Mouse (Mus musculus) midbrain, postnatal 0 days (tissue): Measurements from ENCODE around the gene Mdga1. TPM values are rescaled to one million over a fixed set of nuclear protein-coding genes. Genes with fewer than 3 reads are reported as not detected.

ENCODE experiments used
- ATAC-seq: fragments of 200-750 bp; cut with Nextera tagmentation; 2 replicates; pipeline ENCODE4 v1.8.0; 2017; ENCODE audit warnings: moderate number of reproducible peaks, mild to moderate bottlenecking, moderate TSS enrichment, moderate library complexity; ENCODE audit not compliant: low FRiP score
- DNase-seq: peaks from one replicate; pipeline ENCODE4 v3.0.0-alpha.2; 2015; ENCODE audit warnings: low spot score
- H3K27ac ChIP-seq: fragments of 300-500 bp; sonication (generic); 2 replicates; pipeline ENCODE4 v1.5.1; 2014; ENCODE audit warnings: low read depth, mild to moderate bottlenecking, low read length, mixed read lengths
- H3K27me3 ChIP-seq: fragments of 300-500 bp; sonication (generic); 2 replicates; pipeline ENCODE4 v1.6.1; 2014; ENCODE audit warnings: low read length, control low read depth, mixed read lengths; ENCODE audit not compliant: insufficient read depth
- H3K36me3 ChIP-seq: fragments of 300-500 bp; sonication (generic); 2 replicates; pipeline ENCODE4 v1.6.1; 2014; ENCODE audit warnings: low read length, control low read depth, mixed read lengths; ENCODE audit not compliant: insufficient read depth
- H3K4me1 ChIP-seq: fragments of 300-500 bp; sonication (generic); 2 replicates; pipeline ENCODE4 v1.6.1; 2014; ENCODE audit warnings: mild to moderate bottlenecking, control low read depth, antibody characterized with exemption, low read length, mixed read lengths; ENCODE audit not compliant: insufficient read depth
- H3K4me2 ChIP-seq: fragments of 300-500 bp; sonication (generic); 2 replicates; pipeline ENCODE4 v1.6.1; 2014; ENCODE audit warnings: low read depth, mild to moderate bottlenecking, low read length, mixed read lengths; ENCODE audit not compliant: poor library complexity, severe bottlenecking
- H3K4me3 ChIP-seq: fragments of 300-500 bp; sonication (generic); 2 replicates; pipeline ENCODE4 v1.5.1; 2014; ENCODE audit warnings: low read depth, mild to moderate bottlenecking, low read length, moderate library complexity
- H3K9ac ChIP-seq: fragments of 300-500 bp; sonication (generic); replicated peaks from 2 replicates; pipeline ENCODE4 v1.6.1; 2014; ENCODE audit warnings: mild to moderate bottlenecking, low read length, moderate library complexity, mixed read lengths; ENCODE audit not compliant: poor library complexity, severe bottlenecking
- H3K9me3 ChIP-seq: fragments of 300-500 bp; sonication (generic); 2 replicates; pipeline ENCODE4 v1.6.1; 2016; ENCODE audit warnings: low read length, control low read depth
- CTCF ChIP-seq: IDR thresholded peaks from 2 replicates; pipeline ENCODE4 v1.5.1; 2016; ENCODE audit warnings: antibody characterized with exemption, mild to moderate bottlenecking
- WGBS: fragments of 180-500 bp; shearing (Covaris S2); extraction: QIAGEN DNeasy Blood & Tissue Kit; methylation state at CpG from one replicate; pipeline ENCODE4 v1.1.7; 2014; 5-methylcytosine and 5-hydroxymethylcytosine counted together
- polyA plus RNA-seq: library from polyadenylated mRNA; unstranded; fragments of >200 nt; fragmentation: Nextera tagmentation; extraction: Ambion mirVana; gene quantifications from 2 replicates; pipeline ENCODE4 v1.2.1, GENCODE M21; 2015
- total RNA-seq: library from RNA; depleted of rRNA; stranded (reverse); fragments of >200 nt; gene quantifications from 2 replicates; pipeline ENCODE4 v1.2.3, GENCODE M21; 2014

Gene Mdga1
- total and polyA plus RNA-seq, 2 experiments from 2014 or later = 16.9 to 64.7 TPM

GRCm38 (mm10) chr17:29829136-29829535 is 140.8 kb downstream of the Mdga1 start:
- ATAC-seq = no peak
- Histone ChIP-seq H3K4me3 (no peak overlapping the region), H3K9ac (no peak overlapping the region), H3K27me3 (no peaks in the 10 kb centered on the region), H3K27ac (no peak overlapping the region), H3K4me1 (no peaks in the 10 kb centered on the region), H3K36me3 (no peaks in the 10 kb centered on the region; the same call in 1 of the 2 replicates), H3K9me3 (no peaks in the 10 kb centered on the region), H3K4me2 (no peak overlapping the region)
- no peak for TF ChIP-seq CTCF
- DNase-seq = no peak
- WGBS = 83% methylated on average over 7 of the region's 7 CpGs

GRCm38 (mm10) chr17:29827602-29828001 is 142.3 kb downstream of the Mdga1 start:
- H3K9me3 ChIP-seq = no peaks in the 10 kb centered on the region
- no peak overlapping the region for H3K27ac ChIP-seq
- 75% methylated on average over 5 of the region's 5 CpGs for WGBS
- no peak overlapping the region for H3K4me3 ChIP-seq
- H3K27me3 ChIP-seq = no peaks in the 10 kb centered on the region
- no peak for ATAC-seq
- no peaks in the 10 kb centered on the region for H3K4me1 ChIP-seq
- H3K9ac ChIP-seq = no peak overlapping the region
- no peaks in the 10 kb centered on the region; the same call in 1 of the 2 replicates for H3K36me3 ChIP-seq
- no peak for TF ChIP-seq CTCF
- no peak for DNase-seq
- no peak overlapping the region for H3K4me2 ChIP-seq

- no peaks in the 10 kb centered on the region for H3K36me3 ChIP-seq
- no peak overlapping the region for H3K9ac ChIP-seq
- no peak overlapping the region for H3K4me2 ChIP-seq
- no peak overlapping the region for H3K4me3 ChIP-seq
- no peaks in the 10 kb centered on the region for H3K27me3 ChIP-seq
- no peak for TF ChIP-seq CTCF
- no peak overlapping the region for H3K27ac ChIP-seq
- ATAC-seq = no peak
- WGBS = 83% methylated on average over 4 of the region's 4 CpGs
- no peak for DNase-seq
- no peaks in the 10 kb centered on the region for H3K4me1 ChIP-seq
- H3K9me3 ChIP-seq = no peaks in the 10 kb centered on the region
Measured at GRCm38 (mm10) chr17:29824512-29825120, 145.3 kb downstream of the Mdga1 start.

GRCm38 (mm10) chr17:29824208-29824509 is 145.7 kb downstream of the Mdga1 start:
- Histone ChIP-seq H3K27ac (no peak overlapping the region), H3K4me2 (no peak overlapping the region), H3K4me3 (no peak overlapping the region), H3K4me1 (no peaks in the 10 kb centered on the region), H3K36me3 (no peaks in the 10 kb centered on the region), H3K9ac (no peak overlapping the region), H3K27me3 (no peaks in the 10 kb centered on the region), H3K9me3 (no peaks in the 10 kb centered on the region)
- ATAC-seq (no peak), DNase-seq (no peak)
- no peak for TF ChIP-seq CTCF
- WGBS = 53% methylated on average over 5 of the region's 5 CpGs

GRCm38 (mm10) chr17:29823439-29824207 is 146.3 kb downstream of the Mdga1 start:
- Histone ChIP-seq H3K36me3 (no peaks in the 10 kb centered on the region), H3K9me3 (no peaks in the 10 kb centered on the region), H3K9ac (no peak overlapping the region), H3K4me2 (no peak overlapping the region), H3K27me3 (no peaks in the 10 kb centered on the region), H3K27ac (no peak overlapping the region), H3K4me3 (no peak overlapping the region), H3K4me1 (no peaks in the 10 kb centered on the region)
- peak; percentile 44 for DNase-seq
- WGBS = 70% methylated on average over 14 of the region's 14 CpGs
- TF ChIP-seq CTCF = no peak
- no peak for ATAC-seq

GRCm38 (mm10) chr17:29819608-29820007 is 150.3 kb downstream of the Mdga1 start:
- 83% methylated on average over 3 of the region's 3 CpGs for WGBS
- H3K4me1 ChIP-seq = peaks cover 4% of the 10 kb centered on the region; the same call in 1 of the 2 replicates
- TF ChIP-seq CTCF = no peak
- ATAC-seq (no peak), DNase-seq (no peak)
- no peak overlapping the region for H3K27ac ChIP-seq
- H3K4me2 ChIP-seq = no peak overlapping the region
- no peak overlapping the region for H3K9ac ChIP-seq
- H3K36me3 ChIP-seq = no peaks in the 10 kb centered on the region
- H3K27me3 ChIP-seq = no peaks in the 10 kb centered on the region
- H3K4me3 ChIP-seq = no peak overlapping the region
- no peaks in the 10 kb centered on the region for H3K9me3 ChIP-seq
